ENCODE assay signal across 16 mouse cellular contexts in the genomic region with DNA sequence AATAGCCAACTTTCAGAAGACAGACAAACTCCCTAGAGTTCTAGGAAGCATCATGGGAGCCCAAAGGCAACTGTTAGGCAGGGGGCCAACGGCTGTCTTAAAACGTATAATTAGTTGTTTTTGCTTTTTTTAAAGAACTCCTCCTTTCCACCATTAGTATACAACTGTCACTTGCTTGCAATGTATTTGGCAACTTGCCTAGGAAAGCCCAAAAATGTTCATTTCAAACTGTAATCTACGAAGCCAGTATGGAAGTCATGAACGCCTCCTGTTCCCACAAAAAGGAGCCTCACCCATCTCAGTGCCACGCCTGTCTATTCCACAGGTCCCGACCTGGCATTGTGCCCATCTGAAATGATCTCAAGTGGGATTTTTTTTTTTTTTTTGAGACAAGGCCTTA. TPM values are rescaled to one million over a fixed set of nuclear protein-coding genes. Genes with fewer than 3 reads are reported as not detected.
DNase-seq lines count a peak whose midpoint lies in the region; ATAC-seq and TF ChIP-seq lines count a peak whose summit lies in the region.
"Had no signal": no experiment of that assay in that cellular context is flagged by ENCODE, and none has a peak within 500 bp of the region (broad histone marks: within the 10 kb centered on the region; RNA-seq: fewer than 3 reads in every experiment).

No protein-coding gene starts in this region.

- no peak overlapping the region for H3K9ac ChIP-seq in forebrain, embryonic 15.5 days (replicated peaks)
- H3K9ac ChIP-seq in forebrain, embryonic 11.5 days (ENCODE audit: low read length), result no peak overlapping the region
- H3K9ac ChIP-seq in lung, embryonic 14.5 days, result no peak overlapping the region
- H3K9ac ChIP-seq in forebrain, embryonic 16.5 days (replicated peaks; ENCODE audit: low read depth, low read length), result no peak overlapping the region
- H3K9ac ChIP-seq: limb, embryonic 12.5 days; liver, embryonic 14.5 days; midbrain, embryonic 13.5 days; neural tube, embryonic 13.5 days had no signal

- H3K4me3 ChIP-seq in forebrain, embryonic 15.5 days, result no peak overlapping the region
- no peak overlapping the region for H3K4me3 ChIP-seq in forebrain, embryonic 11.5 days (ENCODE audit: low read depth, low read length)
- H3K4me3 ChIP-seq in lung, embryonic 14.5 days (ENCODE audit: low read depth, low read length), result no peak overlapping the region
- no peak overlapping the region for H3K4me3 ChIP-seq in forebrain, embryonic 16.5 days (replicated peaks; ENCODE audit: low read length)
- H3K4me3 ChIP-seq: hindbrain, embryonic 10.5 days; limb, embryonic 12.5 days; midbrain, embryonic 13.5 days; neural tube, embryonic 13.5 days had no signal

- WGBS in forebrain, embryonic 15.5 days, result 48% methylated on average over 6 of the region's 6 CpGs
- 87% methylated on average over 6 of the region's 6 CpGs for WGBS in forebrain, embryonic 11.5 days
- 50% methylated on average over 6 of the region's 6 CpGs for WGBS in lung, embryonic 14.5 days
- 38% methylated on average over 6 of the region's 6 CpGs for WGBS in forebrain, embryonic 16.5 days

- no peaks in the 10 kb centered on the region for H3K36me3 ChIP-seq in forebrain, embryonic 15.5 days
- H3K36me3 ChIP-seq in forebrain, embryonic 11.5 days (ENCODE audit: control insufficient read depth, insufficient read depth, low read length), result no peaks in the 10 kb centered on the region
- peaks cover 36% of the 10 kb centered on the region; the same call in 1 of the 2 replicates for H3K36me3 ChIP-seq in lung, embryonic 14.5 days (ENCODE audit: insufficient read depth)
- H3K36me3 ChIP-seq in forebrain, embryonic 16.5 days (ENCODE audit: control insufficient read depth, insufficient read depth), result no peaks in the 10 kb centered on the region
- H3K36me3 ChIP-seq: midbrain, embryonic 13.5 days; neural tube, embryonic 13.5 days had no signal

- TF ChIP-seq CTCF in lung, embryonic 14.5 days (IDR thresholded peaks at IDR 0.05; ENCODE audit: low read depth), result no peak

- no peaks in the 10 kb centered on the region for H3K27me3 ChIP-seq in forebrain, embryonic 15.5 days
- H3K27me3 ChIP-seq in forebrain, embryonic 11.5 days (ENCODE audit: control insufficient read depth, insufficient read depth, low read length), result no peaks in the 10 kb centered on the region
- H3K27me3 ChIP-seq in lung, embryonic 14.5 days (ENCODE audit: insufficient read depth, low read length), result no peaks in the 10 kb centered on the region
- no peaks in the 10 kb centered on the region for H3K27me3 ChIP-seq in forebrain, embryonic 16.5 days (replicated peaks; ENCODE audit: control insufficient read depth, insufficient read depth, low read length)
- H3K27me3 ChIP-seq: limb, embryonic 12.5 days; midbrain, embryonic 13.5 days; neural tube, embryonic 13.5 days had no signal

- DNase-seq in forebrain, embryonic 11.5 days (ENCODE audit: low spot score), result no peak
- DNase-seq in lung, embryonic 14.5 days, result peak; percentile 89
- no peak for DNase-seq in lung, postnatal 10 days
- peak; percentile 35 for DNase-seq in brain, adult 2 months (ENCODE audit: low read depth, low spot score)
- DNase-seq in heart, adult 18-20 months, result no peak
- DNase-seq: cerebellum, adult 9-10 months; gastrocnemius, postnatal 36 days had no signal

- no peaks in the 10 kb centered on the region for H3K9me3 ChIP-seq in forebrain, embryonic 15.5 days
- H3K9me3 ChIP-seq in forebrain, embryonic 11.5 days (ENCODE audit: control insufficient read depth, low read length), result no peaks in the 10 kb centered on the region
- no peaks in the 10 kb centered on the region for H3K9me3 ChIP-seq in lung, embryonic 14.5 days (ENCODE audit: low read depth, low read length)
- H3K9me3 ChIP-seq in forebrain, embryonic 16.5 days (ENCODE audit: control insufficient read depth, low read length), result no peaks in the 10 kb centered on the region
- H3K9me3 ChIP-seq: hindbrain, embryonic 10.5 days; limb, embryonic 12.5 days; midbrain, embryonic 13.5 days; neural tube, embryonic 13.5 days had no signal

- peaks cover 22% of the 10 kb centered on the region for H3K4me1 ChIP-seq in forebrain, embryonic 15.5 days
- H3K4me1 ChIP-seq in forebrain, embryonic 11.5 days (replicated peaks; ENCODE audit: control insufficient read depth, insufficient read depth, low read length), result no peaks in the 10 kb centered on the region
- H3K4me1 ChIP-seq in lung, embryonic 14.5 days (ENCODE audit: insufficient read depth), result no peaks in the 10 kb centered on the region
- H3K4me1 ChIP-seq in forebrain, embryonic 16.5 days (replicated peaks; ENCODE audit: control insufficient read depth, insufficient read depth, low read length), result peaks cover 23% of the 10 kb centered on the region
- H3K4me1 ChIP-seq: limb, embryonic 12.5 days; midbrain, embryonic 13.5 days; neural tube, embryonic 13.5 days had no signal

- no peak overlapping the region for H3K27ac ChIP-seq in forebrain, embryonic 15.5 days (replicated peaks)
- H3K27ac ChIP-seq in forebrain, embryonic 11.5 days (ENCODE audit: low read depth, low read length), result no peak overlapping the region
- no peak overlapping the region for H3K27ac ChIP-seq in lung, embryonic 14.5 days (ENCODE audit: low read depth)
- no peak overlapping the region for H3K27ac ChIP-seq in forebrain, embryonic 16.5 days (ENCODE audit: low read length)
- H3K27ac ChIP-seq: hindbrain, embryonic 10.5 days; hindbrain, postnatal 0 days; limb, embryonic 12.5 days; liver, embryonic 14.5 days; midbrain, embryonic 13.5 days; neural tube, embryonic 13.5 days had no signal

- no peak overlapping the region for H3K4me2 ChIP-seq in forebrain, embryonic 15.5 days (replicated peaks)
- H3K4me2 ChIP-seq in forebrain, embryonic 11.5 days (ENCODE audit: low read depth, low read length, severe bottlenecking), result no peak overlapping the region
- no peak overlapping the region for H3K4me2 ChIP-seq in lung, embryonic 14.5 days
- H3K4me2 ChIP-seq in forebrain, embryonic 16.5 days (ENCODE audit: low read length), result no peak overlapping the region
- H3K4me2 ChIP-seq: limb, embryonic 12.5 days; midbrain, embryonic 13.5 days; neural tube, embryonic 13.5 days had no signal

- ATAC-seq in forebrain, embryonic 15.5 days (replicated peaks), result 0 out of 2 replicates have a peak, but pooled peaks have one; percentile 70
- ATAC-seq in forebrain, embryonic 11.5 days (replicated peaks; ENCODE audit: low FRiP score), result no peak
- peak; percentile 51 for ATAC-seq in lung, embryonic 14.5 days (ENCODE audit: insufficient read depth)
- peak; percentile 79 for ATAC-seq in forebrain, embryonic 16.5 days
- ATAC-seq: hindbrain, postnatal 0 days; intestine, postnatal 0 days; midbrain, embryonic 13.5 days had no signal

RNA-seq across cellular contexts. Expression of a gene that starts 35.9 kb away (rescaled TPM):
- 12.1 and 13.0 TPM in 2 replicates for polyA plus RNA-seq in forebrain, embryonic 15.5 days (2015; fragmentation: Nextera tagmentation; extraction: Ambion mirVana)
- 11.1 and 14.7 TPM in 2 replicates for polyA plus RNA-seq in forebrain, embryonic 11.5 days (2014; fragmentation: Nextera tagmentation; extraction: Ambion mirVana)
- 24.1 and 24.9 TPM in 2 replicates for polyA plus RNA-seq in lung, embryonic 14.5 days (2014; fragmentation: Nextera tagmentation; extraction: Ambion mirVana)
- polyA plus RNA-seq in forebrain, embryonic 16.5 days (2015; fragmentation: Nextera tagmentation; extraction: Ambion mirVana), result 14.0 and 14.4 TPM in 2 replicates
- 100 to 1,000 TPM; 100 to 107 TPM for total RNA-seq in heart, adult 18-20 months (2021)

Comparison
In these comparisons a context has a peak if more than half of its experiments do, and no peak if none do; other contexts are left out.
1. DNase-seq: peak in lung, embryonic 14.5 days (single experiment) and brain, adult 2 months (single experiment); none in forebrain, embryonic 11.5 days (single experiment), lung, postnatal 10 days (single experiment) and heart, adult 18-20 months (0 of 2).